Mouse (Mus musculus) midbrain, embryonic 10.5 days (tissue): ENCODE results near the gene Pla2g6. TPM values are rescaled to one million over a fixed set of nuclear protein-coding genes. Genes with fewer than 3 reads are reported as not detected.
A peak's percentile ranks its signal among the peaks of the same experiment; 100 is the strongest.

Source experiments
- DNase-seq: peaks from one replicate; pipeline ENCODE4 v3.0.0-alpha.2; 2017; ENCODE audit warnings: low spot score
- H3K27ac ChIP-seq: fragments of 300-500 bp; sonication (generic); replicated peaks from 2 replicates; pipeline ENCODE4 v1.5.1; 2016; ENCODE audit warnings: mild to moderate bottlenecking
- H3K27me3 ChIP-seq: fragments of 300-500 bp; sonication (generic); 2 replicates; pipeline ENCODE4 v1.6.1; 2016; ENCODE audit warnings: low read depth, mild to moderate bottlenecking; ENCODE audit not compliant: poor library complexity, severe bottlenecking
- H3K36me3 ChIP-seq: fragments of 300-500 bp; sonication (generic); 2 replicates; pipeline ENCODE4 v1.6.1; 2016; ENCODE audit warnings: mild to moderate bottlenecking, moderate library complexity
- H3K4me1 ChIP-seq: fragments of 300-500 bp; sonication (generic); 2 replicates; pipeline ENCODE4 v1.6.1; 2016
- H3K4me3 ChIP-seq: fragments of 300-500 bp; sonication (generic); 2 replicates; pipeline ENCODE4 v1.5.1; 2016; ENCODE audit warnings: mild to moderate bottlenecking, moderate library complexity
- H3K9me3 ChIP-seq: fragments of 300-500 bp; sonication (generic); replicated peaks from 2 replicates; pipeline ENCODE4 v1.6.1; 2016; ENCODE audit warnings: mild to moderate bottlenecking
- WGBS: fragments of 180-500 bp; shearing (Covaris S2); methylation state at CpG from one replicate; pipeline ENCODE4 v1.1.7; 2016; 5-methylcytosine and 5-hydroxymethylcytosine counted together
- polyA plus RNA-seq: library from polyadenylated mRNA; unstranded; fragments of >200 nt; fragmentation: Nextera tagmentation; extraction: Ambion mirVana; gene quantifications from 2 replicates; pipeline ENCODE4 v1.2.1, GENCODE M21; 2016

The Pla2g6 gene
- polyA plus RNA-seq, 1 experiment from 2014 or later: 20.4 TPM

GRCm38 (mm10) chr15:79359954-79360353 lies 31.8 kb upstream of the Pla2g6 start:
- DNase-seq: no peak
- no peak overlapping the region for H3K4me3 ChIP-seq
- peaks cover 31% of the 10 kb centered on the region for H3K27me3 ChIP-seq
- no peak overlapping the region for H3K27ac ChIP-seq
- peaks cover 43% of the 10 kb centered on the region for H3K36me3 ChIP-seq
- WGBS: 47% methylated on average over 6 of the region's 6 CpGs
- no peaks in the 10 kb centered on the region for H3K9me3 ChIP-seq
- H3K4me1 ChIP-seq: peaks cover 35% of the 10 kb centered on the region

GRCm38 (mm10) chr15:79357974-79358690 lies 29.9 kb upstream of the Pla2g6 start:
- Histone ChIP-seq H3K36me3 (peaks cover 25% of the 10 kb centered on the region), H3K4me1 (peaks cover 35% of the 10 kb centered on the region), H3K27ac (0 out of 2 replicates have a peak overlapping the region, but pooled peaks have one; percentile 24), H3K4me3 (peak overlapping the region; percentile 58), H3K27me3 (peaks cover 31% of the 10 kb centered on the region), H3K9me3 (no peaks in the 10 kb centered on the region)
- whole genome bisulfite sequencing: 43% methylated on average over 12 of the region's 12 CpGs
- no peak for DNase-seq

- Histone ChIP-seq H3K27ac (peak overlapping the region; percentile 82), H3K4me3 (peak overlapping the region; percentile 58), H3K36me3 (peaks cover 17% of the 10 kb centered on the region), H3K27me3 (peaks cover 31% of the 10 kb centered on the region), H3K4me1 (peaks cover 38% of the 10 kb centered on the region), H3K9me3 (no peaks in the 10 kb centered on the region)
- peak; percentile 87 for DNase-seq
- under 1% methylated on average over 76 of the region's 77 CpGs for WGBS
Measured at GRCm38 (mm10) chr15:79357036-79357911, 29.1 kb upstream of the Pla2g6 start.

- H3K36me3 ChIP-seq: peaks cover 9% of the 10 kb centered on the region
- 82% methylated on average over 8 of the region's 8 CpGs for WGBS
- no peak for DNase-seq
- H3K27ac ChIP-seq: no peak overlapping the region
- peaks cover 31% of the 10 kb centered on the region for H3K27me3 ChIP-seq
- H3K4me3 ChIP-seq: peak overlapping the region; percentile 58
- peaks cover 46% of the 10 kb centered on the region for H3K4me1 ChIP-seq
- H3K9me3 ChIP-seq: no peaks in the 10 kb centered on the region
Measured at GRCm38 (mm10) chr15:79356481-79356880, 28.3 kb upstream of the Pla2g6 start.

- Histone ChIP-seq H3K4me3 (no peak overlapping the region), H3K9me3 (no peaks in the 10 kb centered on the region), H3K36me3 (peaks cover 2% of the 10 kb centered on the region; the same call in 1 of the 2 replicates), H3K27ac (no peak overlapping the region), H3K4me1 (peaks cover 40% of the 10 kb centered on the region), H3K27me3 (peaks cover 47% of the 10 kb centered on the region)
- WGBS: 82% methylated on average over 4 of the region's 4 CpGs
- DNase-seq: no peak
Measured at GRCm38 (mm10) chr15:79354619-79355018, 26.4 kb upstream of the Pla2g6 start.

GRCm38 (mm10) chr15:79353690-79354305 lies 25.6 kb upstream of the Pla2g6 start:
- Histone ChIP-seq H3K27ac (no peak overlapping the region), H3K4me1 (peaks cover 45% of the 10 kb centered on the region), H3K27me3 (peaks cover 55% of the 10 kb centered on the region), H3K36me3 (no peaks in the 10 kb centered on the region), H3K4me3 (no peak overlapping the region), H3K9me3 (no peaks in the 10 kb centered on the region)
- WGBS: 84% methylated on average over 5 of the region's 5 CpGs
- DNase-seq: no peak

- Histone ChIP-seq H3K4me3 (no peak overlapping the region), H3K36me3 (no peaks in the 10 kb centered on the region), H3K4me1 (peaks cover 46% of the 10 kb centered on the region), H3K27me3 (peaks cover 51% of the 10 kb centered on the region), H3K9me3 (no peaks in the 10 kb centered on the region), H3K27ac (no peak overlapping the region)
- no peak for DNase-seq
- 85% methylated on average over 6 of the region's 6 CpGs for WGBS
Measured at GRCm38 (mm10) chr15:79352479-79352878, 24.3 kb upstream of the Pla2g6 start.

GRCm38 (mm10) chr15:79351331-79351767 lies 23.2 kb upstream of the Pla2g6 start:
- WGBS: 28% methylated on average over 15 of the region's 15 CpGs
- peak overlapping the region; percentile 9; the same call in 1 of the 2 replicates for H3K4me3 ChIP-seq
- H3K27me3 ChIP-seq: peaks cover 48% of the 10 kb centered on the region
- H3K4me1 ChIP-seq: peaks cover 43% of the 10 kb centered on the region
- H3K9me3 ChIP-seq: no peaks in the 10 kb centered on the region
- no peak for DNase-seq
- peak overlapping the region; percentile 55; the same call in 1 of the 2 replicates for H3K27ac ChIP-seq
- H3K36me3 ChIP-seq: no peaks in the 10 kb centered on the region

GRCm38 (mm10) chr15:79350866-79351265 lies 22.7 kb upstream of the Pla2g6 start:
- Histone ChIP-seq H3K27ac (peak overlapping the region; percentile 55; the same call in 1 of the 2 replicates), H3K4me1 (peaks cover 45% of the 10 kb centered on the region), H3K36me3 (no peaks in the 10 kb centered on the region), H3K27me3 (peaks cover 48% of the 10 kb centered on the region), H3K9me3 (no peaks in the 10 kb centered on the region), H3K4me3 (peak overlapping the region; percentile 9; the same call in 1 of the 2 replicates)
- no peak for DNase-seq
- 94% methylated on average over 4 of the region's 4 CpGs for WGBS

- DNase-seq: no peak
- WGBS: 79% methylated on average over 8 of the region's 8 CpGs
- H3K4me1 ChIP-seq: peaks cover 45% of the 10 kb centered on the region
- peak overlapping the region; percentile 86 for H3K4me3 ChIP-seq
- H3K36me3 ChIP-seq: no peaks in the 10 kb centered on the region
- H3K27me3 ChIP-seq: peaks cover 46% of the 10 kb centered on the region
- H3K27ac ChIP-seq: peak overlapping the region; percentile 89; the same call in 1 of the 2 replicates
- no peaks in the 10 kb centered on the region for H3K9me3 ChIP-seq
Measured at GRCm38 (mm10) chr15:79348651-79349050, 20.5 kb upstream of the Pla2g6 start.

- whole genome bisulfite sequencing: under 1% methylated on average over 46 of the region's 46 CpGs
- Histone ChIP-seq H3K4me3 (peak overlapping the region; percentile 86), H3K4me1 (peaks cover 45% of the 10 kb centered on the region), H3K36me3 (no peaks in the 10 kb centered on the region), H3K27ac (peak overlapping the region; percentile 89), H3K27me3 (peaks cover 46% of the 10 kb centered on the region), H3K9me3 (no peaks in the 10 kb centered on the region)
- peak; percentile 47 for DNase-seq
Measured at GRCm38 (mm10) chr15:79347845-79348506, 19.8 kb upstream of the Pla2g6 start.
